Mouse (Mus musculus) liver, embryonic 14.5 days (tissue): ENCODE measurements around the gene Rsph9. TPM values are rescaled to one million over a fixed set of nuclear protein-coding genes. Genes with fewer than 3 reads are reported as not detected.

Experiments
- ATAC-seq: fragments of 200-750 bp; cut with Nextera tagmentation; 2 replicates; pipeline ENCODE4 v1.8.0; 2017; ENCODE audit warnings: moderate number of reproducible peaks, mild to moderate bottlenecking, moderate library complexity; ENCODE audit not compliant: insufficient read depth
- DNase-seq, 3 experiments: peaks; one replicate each; pipeline ENCODE4 v3.0.0-alpha.2; 2012 to 2013; ENCODE audit warnings: low read depth in 3 of 3, low spot score in 3 of 3
- H3K27ac ChIP-seq: fragments of 300-500 bp; sonication (generic); 2 replicates; pipeline ENCODE4 v1.5.1; 2014; ENCODE audit warnings: moderate library complexity, mild to moderate bottlenecking, control low read depth, inconsistent platforms
- H3K27me3 ChIP-seq: fragments of 300-500 bp; sonication (generic); 2 replicates; pipeline ENCODE4 v1.6.1; 2014; ENCODE audit warnings: mild to moderate bottlenecking, low read length, moderate library complexity; ENCODE audit not compliant: control insufficient read depth, insufficient read depth
- H3K36me3 ChIP-seq: fragments of 300-500 bp; sonication (generic); replicated peaks from 2 replicates; pipeline ENCODE4 v1.6.1; 2014; ENCODE audit warnings: low read depth; ENCODE audit not compliant: control insufficient read depth, insufficient read depth
- H3K4me1 ChIP-seq, 2 experiments: fragments of 200-500 bp in 1 of 2; fragments of 300-500 bp in 1 of 2; sonication (generic) in 1 of 2; replicated peaks; 2 replicates each; pipeline ENCODE4 v1.6.1; 2012 to 2014; ENCODE audit warnings: antibody characterized with exemption in 1 of 2, inconsistent platforms in 1 of 2, low read length in 1 of 2; ENCODE audit not compliant: control insufficient read depth in 2 of 2, insufficient read depth in 2 of 2
- H3K4me2 ChIP-seq: fragments of 300-500 bp; sonication (generic); 2 replicates; pipeline ENCODE4 v1.6.1; 2014; ENCODE audit warnings: low read depth, mild to moderate bottlenecking, control low read depth, moderate library complexity
- H3K4me3 ChIP-seq, 2 experiments: fragments of 200-500 bp in 1 of 2; fragments of 300-500 bp in 1 of 2; sonication (generic) in 1 of 2; 2 replicates each; pipeline ENCODE4 v1.5.1; 2012 to 2014; ENCODE audit warnings: low read depth in 2 of 2, low read length in 2 of 2, mild to moderate bottlenecking in 2 of 2, control low read depth in 1 of 2, inconsistent platforms in 1 of 2, moderate library complexity in 1 of 2; ENCODE audit not compliant: insufficient read depth in 1 of 2
- H3K9ac ChIP-seq: fragments of 300-500 bp; sonication (generic); replicated peaks from 2 replicates; pipeline ENCODE4 v1.6.1; 2014; ENCODE audit warnings: mild to moderate bottlenecking, control low read depth, moderate library complexity
- H3K9me3 ChIP-seq: fragments of 300-500 bp; sonication (generic); 2 replicates; pipeline ENCODE4 v1.6.1; 2016; ENCODE audit warnings: low read length, mixed read lengths; ENCODE audit not compliant: control insufficient read depth
- CTCF ChIP-seq: IDR thresholded peaks from 2 replicates; pipeline ENCODE4 v1.5.1; 2016; ENCODE audit warnings: antibody characterized with exemption, low read depth, control low read depth
- EP300 ChIP-seq: IDR thresholded peaks from 2 replicates; pipeline ENCODE4 v1.6.1; 2016; ENCODE audit warnings: antibody characterized with exemption, low read depth
- WGBS: fragments of 180-500 bp; shearing (Covaris S2); extraction: QIAGEN DNeasy Blood & Tissue Kit; methylation state at CpG from one replicate; pipeline ENCODE4 v1.1.7; 2014; ENCODE audit not compliant: insufficient replicate concordance; 5-methylcytosine and 5-hydroxymethylcytosine counted together
- polyA plus RNA-seq, 2 experiments: library from polyadenylated mRNA; depleted of rRNA in 1 of 2; stranded (reverse) in 1 of 2; unstranded in 1 of 2; fragments of >200 nt; fragmentation: Nextera tagmentation in 1 of 2; extraction: Ambion mirVana in 1 of 2; gene quantifications; 2 replicates each; pipeline versions ENCODE4 v1.2.1 to v1.2.3; 2012 to 2014

Gene Rsph9
- polyA plus RNA-seq, 2 experiments, result 0.63 to 0.71 TPM

GRCm38 (mm10) chr17:46164301-46164700, 20.3 kb upstream of the Rsph9 start:
- Histone ChIP-seq H3K4me1 (peaks cover 18 to 24% of the 10 kb centered on the region in 2 experiments), H3K27me3 (no peaks in the 10 kb centered on the region), H3K9me3 (no peaks in the 10 kb centered on the region), H3K4me2 (no peak overlapping the region), H3K4me3 (no peak overlapping the region), H3K9ac (no peak overlapping the region), H3K36me3 (peaks cover 76% of the 10 kb centered on the region), H3K27ac (no peak overlapping the region)
- 95% methylated on average over 8 of the region's 8 CpGs for WGBS
- ATAC-seq (no peak), DNase-seq (no peak)
- TF ChIP-seq EP300, result no peak
- no peak for TF ChIP-seq CTCF

GRCm38 (mm10) chr17:46162951-46163421, 19.0 kb upstream of the Rsph9 start:
- WGBS, result 22% methylated on average over 9 of the region's 9 CpGs
- H3K27ac ChIP-seq, result peak overlapping the region; percentile 59; the same call in 1 of the 2 replicates
- H3K27me3 ChIP-seq, result no peaks in the 10 kb centered on the region
- no peaks in the 10 kb centered on the region for H3K9me3 ChIP-seq
- H3K4me2 ChIP-seq, result peak overlapping the region; percentile 65
- DNase-seq (no peak), ATAC-seq (no peak)
- peak overlapping the region; percentile 46 for H3K9ac ChIP-seq
- H3K4me1 ChIP-seq, result peaks cover 28 to 32% of the 10 kb centered on the region in 2 experiments
- TF ChIP-seq EP300, result no peak
- TF ChIP-seq CTCF, result no peak
- H3K4me3 ChIP-seq, result peak overlapping the region; percentile 7 to 92; a peak in 3 of 4 replicates
- peaks cover 62% of the 10 kb centered on the region for H3K36me3 ChIP-seq

GRCm38 (mm10) chr17:46162551-46162950, 18.5 kb upstream of the Rsph9 start:
- H3K27ac ChIP-seq, result peak overlapping the region; percentile 59; the same call in 1 of the 2 replicates
- H3K4me3 ChIP-seq, result peak overlapping the region; percentile 7 to 92; a peak in 3 of 4 replicates
- no peaks in the 10 kb centered on the region for H3K9me3 ChIP-seq
- H3K4me1 ChIP-seq, result peaks cover 30 to 35% of the 10 kb centered on the region in 2 experiments
- peak overlapping the region; percentile 65 for H3K4me2 ChIP-seq
- no peaks in the 10 kb centered on the region for H3K27me3 ChIP-seq
- peaks cover 58% of the 10 kb centered on the region for H3K36me3 ChIP-seq
- peak overlapping the region; percentile 46 for H3K9ac ChIP-seq
- 71% methylated on average over 7 of the region's 7 CpGs for WGBS
- no peak for TF ChIP-seq EP300
- ATAC-seq, result no peak
- DNase-seq, result no peak

GRCm38 (mm10) chr17:46161710-46162109, 17.7 kb upstream of the Rsph9 start:
- H3K27ac ChIP-seq, result peak overlapping the region; percentile 59
- H3K4me3 ChIP-seq, result peak overlapping the region; percentile 83 to 92
- H3K27me3 ChIP-seq, result no peaks in the 10 kb centered on the region
- H3K4me1 ChIP-seq, result peaks cover 39 to 43% of the 10 kb centered on the region in 2 experiments
- WGBS, result 47% methylated on average over 9 of the region's 9 CpGs
- H3K9me3 ChIP-seq, result no peaks in the 10 kb centered on the region
- TF ChIP-seq EP300 (no peak), CTCF (no peak)
- H3K4me2 ChIP-seq, result peak overlapping the region; percentile 65
- DNase-seq (no peak), ATAC-seq (no peak)
- H3K36me3 ChIP-seq, result peaks cover 50% of the 10 kb centered on the region
- H3K9ac ChIP-seq, result peak overlapping the region; percentile 95

GRCm38 (mm10) chr17:46161179-46161578, 17.2 kb upstream of the Rsph9 start:
- TF ChIP-seq CTCF, result no peak

More at GRCm38 (mm10) chr17:46161179-46161578, 17.2 kb upstream of the Rsph9 start:
- H3K27me3 ChIP-seq, result no peaks in the 10 kb centered on the region
- H3K4me2 ChIP-seq, result peak overlapping the region; percentile 65
- peak overlapping the region; percentile 95 for H3K9ac ChIP-seq
- peak overlapping the region; percentile 62 for H3K27ac ChIP-seq
- 0% methylated on average over 19 of the region's 19 CpGs for WGBS
- H3K4me1 ChIP-seq, result peaks cover 42 to 48% of the 10 kb centered on the region in 2 experiments
- no peaks in the 10 kb centered on the region for H3K9me3 ChIP-seq
- DNase-seq, result no peak
- peaks cover 44% of the 10 kb centered on the region for H3K36me3 ChIP-seq
- H3K4me3 ChIP-seq, result peak overlapping the region; percentile 83 to 92
- no peak for ATAC-seq
